Mouse (Mus musculus) hematopoietic stem cell, adult 5-6 weeks (primary cell): ENCODE results near the gene Rhbdf2. TPM values are rescaled to one million over a fixed set of nuclear protein-coding genes. Genes with fewer than 3 reads are reported as not detected.

Experiments
- ATAC-seq, 2 experiments: fragments of 125-278 bp in 1 of 2; replicated peaks in 1 of 2; 2 replicates each; pipeline ENCODE4 v1.8.0; 2016 to 2017; ENCODE audit warnings: inconsistent platforms in 2 of 2, mild to moderate bottlenecking in 2 of 2, moderate number of reproducible peaks in 2 of 2, low read depth in 1 of 2, moderate TSS enrichment in 1 of 2; ENCODE audit not compliant: low FRiP score in 2 of 2, poor library complexity in 2 of 2, severe bottlenecking in 2 of 2, insufficient read depth in 1 of 2, low TSS enrichment in 1 of 2
- total RNA-seq: library from RNA; stranded (forward); fragments of 172-1452, 232-1000 nt; gene quantifications from 2 replicates; pipeline ENCODE4 v1.2.3, GENCODE M21; 2017

Gene Rhbdf2
- total RNA-seq, 1 experiment from 2014 or later: 5.6 TPM

GRCm38 (mm10) chr11:116665289-116665688, 38.5 kb upstream of the Rhbdf2 start:
- no peak for ATAC-seq

DNA sequence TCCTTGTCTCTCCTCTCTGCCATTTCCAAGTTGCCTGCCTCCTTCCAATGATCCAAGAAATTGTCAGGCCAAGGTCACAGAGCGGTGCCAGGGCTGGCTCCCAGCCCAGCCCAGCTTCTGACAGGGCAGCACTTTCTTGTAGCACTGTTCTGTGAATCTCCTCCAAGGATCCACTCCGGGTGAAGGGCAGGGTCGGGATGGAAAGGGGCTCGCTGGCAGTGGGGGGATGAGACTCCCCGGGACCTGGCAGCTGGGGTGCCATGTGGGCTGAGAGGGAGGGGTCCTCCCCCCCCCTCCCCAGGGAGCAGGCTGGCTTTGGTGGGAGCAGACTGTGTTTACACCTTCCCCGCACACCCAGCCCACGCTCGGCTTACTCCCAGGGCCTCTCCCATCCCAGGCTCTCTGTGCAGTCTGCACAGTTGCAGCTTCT, 35.1 kb upstream of the Rhbdf2 start:
- ATAC-seq: no peak

DNA sequence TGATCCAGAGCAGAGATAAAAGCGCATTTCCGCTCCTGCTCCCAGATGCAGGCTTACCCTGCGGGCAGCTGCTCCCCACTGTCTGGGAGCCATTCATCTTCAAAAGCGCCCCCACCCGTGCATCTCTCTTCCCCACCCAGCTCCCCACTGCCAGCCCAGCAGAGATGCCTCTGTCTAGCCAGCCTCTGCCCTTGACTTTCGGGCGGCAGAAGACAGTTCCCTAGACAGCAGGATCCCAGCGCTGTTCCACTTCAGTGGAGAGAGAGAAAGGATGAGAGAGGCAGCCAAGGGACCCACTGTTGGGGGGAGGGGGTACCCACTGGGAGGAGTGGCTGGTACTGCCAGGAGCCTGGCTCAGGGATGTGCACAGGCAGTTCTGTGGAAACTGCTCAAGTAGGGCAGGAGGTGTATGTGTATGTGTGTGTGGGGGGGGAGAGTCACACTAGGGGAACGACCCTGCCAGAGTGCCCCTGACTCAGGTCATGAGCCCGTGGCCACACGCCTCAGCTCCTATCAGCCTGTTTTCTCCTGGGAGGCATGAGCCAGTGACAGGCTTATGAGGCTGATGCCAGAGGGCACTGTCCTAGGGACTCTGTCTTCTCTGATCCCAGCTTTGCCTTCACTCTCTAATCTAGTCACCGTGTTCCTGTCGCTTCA, 34.6 kb upstream of the Rhbdf2 start:
- no peak for ATAC-seq

GRCm38 (mm10) chr11:116660181-116660580, 33.4 kb upstream of the Rhbdf2 start:
- ATAC-seq: no peak

DNA sequence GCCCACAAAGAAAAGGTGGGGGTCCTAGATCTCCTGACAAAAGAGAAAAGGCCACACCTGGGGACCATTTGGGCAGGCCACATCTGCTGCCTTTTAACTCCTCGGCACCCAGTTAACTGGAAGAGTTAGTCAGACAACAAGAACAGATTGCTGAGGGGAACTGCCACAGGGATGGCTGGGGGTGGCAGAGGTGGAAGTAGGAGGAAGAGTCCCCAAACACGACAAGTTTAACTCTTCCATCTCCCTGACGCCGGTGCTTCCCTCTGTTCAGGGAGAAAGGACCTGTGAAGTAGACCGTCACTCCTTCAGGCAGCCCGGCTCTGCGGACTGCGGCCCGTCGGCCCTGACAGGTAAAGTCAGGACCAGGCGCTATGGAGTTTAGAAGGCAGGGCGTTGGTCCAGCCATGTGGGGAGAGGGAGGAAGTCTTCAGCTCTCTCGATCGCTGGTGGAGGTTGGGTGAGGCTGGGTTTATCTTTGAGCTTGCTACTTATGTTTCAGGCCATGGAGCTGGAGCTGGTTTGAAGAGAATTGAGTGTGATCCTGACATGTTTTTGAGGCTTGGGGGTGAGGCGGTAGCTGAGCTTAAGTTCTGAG, 32.3 kb upstream of the Rhbdf2 start:
- no peak for ATAC-seq

- ATAC-seq: no peak
Measured at GRCm38 (mm10) chr11:116658238-116658637, 31.4 kb upstream of the Rhbdf2 start.

DNA sequence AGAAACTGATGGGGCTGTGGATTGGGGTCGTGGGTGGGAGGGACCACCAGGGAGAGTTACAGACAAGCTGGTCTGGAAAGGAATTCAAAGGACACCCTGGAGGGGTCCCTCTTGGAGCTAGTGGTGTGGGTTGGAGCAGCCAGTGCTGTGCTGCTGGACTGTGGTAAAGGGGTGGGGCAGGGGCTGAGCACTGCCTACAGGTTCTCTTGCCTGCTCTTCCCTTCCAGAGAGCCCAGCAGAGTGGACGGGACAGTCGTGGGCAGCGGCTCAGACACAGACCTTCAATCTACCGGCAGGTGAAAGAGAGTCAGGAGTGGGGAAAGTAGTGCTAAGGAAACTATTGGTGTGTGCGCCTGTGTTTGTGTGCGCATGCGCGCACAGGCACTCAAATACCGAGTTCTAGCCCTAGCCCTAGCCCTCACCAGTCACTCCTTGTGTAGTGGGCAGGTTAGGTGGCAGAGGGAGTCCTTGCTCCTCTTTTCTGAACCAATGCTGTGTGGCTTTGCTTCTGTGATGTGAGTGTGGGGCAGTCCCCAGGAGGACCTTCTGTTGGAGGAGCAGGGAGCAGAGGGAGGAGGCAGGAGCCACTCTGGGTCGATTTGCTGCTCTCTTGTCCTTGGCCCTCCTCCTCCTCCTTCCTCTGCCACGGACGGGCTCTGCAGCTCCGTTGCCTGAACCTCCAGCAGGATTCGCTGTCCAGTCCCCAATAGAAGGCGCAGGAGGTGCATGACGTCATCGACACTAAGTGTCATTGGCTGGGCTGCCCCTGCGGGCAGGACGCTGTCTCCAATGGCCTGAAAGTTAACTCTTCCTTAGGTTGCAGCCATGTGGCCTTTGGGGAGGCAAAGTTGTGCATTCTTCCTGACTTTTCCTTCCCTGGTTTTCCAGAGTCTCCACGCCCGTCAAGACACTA, 30.7 kb upstream of the Rhbdf2 start:
- ATAC-seq: peak; percentile 79 to 86

DNA sequence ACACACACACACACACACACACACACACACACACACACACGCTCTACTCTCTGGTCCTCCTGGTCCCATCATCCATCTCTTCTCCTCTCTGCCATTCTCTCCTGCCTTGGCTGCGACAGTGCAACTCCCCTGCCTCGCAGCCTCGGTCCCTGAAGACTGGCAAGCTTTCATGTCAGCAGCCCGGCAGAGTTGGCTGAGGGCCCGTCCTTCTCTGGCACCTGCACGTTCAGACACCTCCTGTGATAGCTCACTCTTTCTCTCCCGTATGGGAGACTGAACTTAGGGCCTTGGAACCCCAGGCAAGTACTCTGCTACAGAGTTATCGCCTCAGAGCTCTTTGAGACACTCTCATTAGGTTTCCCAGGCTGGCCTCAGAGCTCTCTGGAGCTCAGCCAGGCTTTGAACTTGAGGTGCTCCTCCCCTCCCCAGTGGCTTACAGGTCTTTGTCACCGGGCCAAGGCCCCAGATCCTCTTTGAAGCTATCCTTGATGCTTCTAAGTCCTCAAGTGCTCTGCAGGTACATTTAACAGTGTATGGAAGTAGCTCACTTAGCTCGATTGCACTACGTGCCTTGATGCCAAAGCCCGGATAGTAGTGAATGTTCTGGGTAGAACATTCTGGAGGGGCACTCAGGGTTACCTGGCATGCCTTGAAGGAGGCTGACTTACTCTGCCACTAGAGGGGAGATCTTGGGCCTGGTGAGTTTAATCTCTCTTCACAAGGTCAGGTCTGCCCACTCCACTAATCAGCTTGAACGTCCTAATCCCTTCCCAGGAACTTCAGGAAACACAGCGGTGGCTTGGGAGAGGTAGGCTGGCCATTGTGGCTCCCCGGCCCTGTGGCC, 29.8 kb upstream of the Rhbdf2 start:
- ATAC-seq: no peak

DNA sequence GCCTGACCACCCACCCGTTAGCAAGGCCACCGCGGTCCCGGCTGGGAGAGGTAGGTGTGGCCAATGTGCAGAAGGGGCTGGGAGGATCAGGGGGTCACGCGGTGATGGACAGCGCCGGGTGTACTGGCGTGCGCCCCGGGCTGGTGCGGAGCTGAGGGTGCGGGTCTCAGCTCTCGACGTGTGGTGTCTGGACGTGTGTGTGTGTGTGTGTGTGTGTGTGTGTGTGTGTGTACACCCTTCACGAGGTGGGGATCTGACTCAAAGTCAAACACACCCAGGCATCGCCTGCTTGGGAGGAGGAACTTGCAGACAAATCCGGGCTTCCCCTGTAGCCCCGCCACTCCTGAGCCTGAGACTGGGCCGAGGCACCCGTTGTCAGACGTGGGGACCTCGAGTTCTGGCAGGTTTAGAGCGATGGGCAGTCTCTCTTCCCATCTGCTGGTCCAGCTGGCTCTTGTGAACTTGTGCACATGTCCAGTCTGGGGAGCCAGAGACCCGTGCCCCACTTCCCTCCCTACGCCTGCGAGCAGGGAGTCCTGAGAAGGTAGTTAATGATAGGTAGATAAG, 27.5 kb upstream of the Rhbdf2 start, which contains the start of gene Cygb:
Gene Cygb (minus strand): TSS at position 59 of the 567 bp plus-strand sequence.
- ATAC-seq: no peak

- no peak for ATAC-seq
Measured at GRCm38 (mm10) chr11:116653709-116654221, 26.9 kb upstream of the Rhbdf2 start.

DNA sequence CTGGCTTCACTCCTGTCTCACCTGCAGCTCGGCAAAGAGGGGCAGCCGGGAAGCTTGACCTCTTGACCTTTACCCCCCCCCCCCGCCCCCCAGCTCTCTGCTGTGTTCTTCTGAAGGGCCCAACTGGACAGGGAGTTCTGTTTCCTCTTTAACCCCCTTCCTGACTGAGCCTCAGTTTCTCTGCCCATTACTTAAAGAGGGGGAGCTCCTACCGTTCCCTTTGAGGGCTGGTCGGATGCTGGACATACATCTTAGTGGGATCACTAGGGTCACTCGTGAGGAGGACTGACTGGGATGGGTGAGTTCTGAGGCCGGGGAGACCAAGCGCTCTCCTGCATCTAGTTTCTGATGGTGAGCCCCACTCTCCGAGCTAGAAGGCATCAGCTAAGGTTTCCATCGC, 26.4 kb upstream of the Rhbdf2 start, which contains the start of gene Prcd:
Gene Prcd (plus strand): TSS at position 301 of the 400 bp plus-strand sequence.
- no peak for ATAC-seq

GRCm38 (mm10) chr11:116652330-116653098, 25.7 kb upstream of the Rhbdf2 start:
- no peak for ATAC-seq

DNA sequence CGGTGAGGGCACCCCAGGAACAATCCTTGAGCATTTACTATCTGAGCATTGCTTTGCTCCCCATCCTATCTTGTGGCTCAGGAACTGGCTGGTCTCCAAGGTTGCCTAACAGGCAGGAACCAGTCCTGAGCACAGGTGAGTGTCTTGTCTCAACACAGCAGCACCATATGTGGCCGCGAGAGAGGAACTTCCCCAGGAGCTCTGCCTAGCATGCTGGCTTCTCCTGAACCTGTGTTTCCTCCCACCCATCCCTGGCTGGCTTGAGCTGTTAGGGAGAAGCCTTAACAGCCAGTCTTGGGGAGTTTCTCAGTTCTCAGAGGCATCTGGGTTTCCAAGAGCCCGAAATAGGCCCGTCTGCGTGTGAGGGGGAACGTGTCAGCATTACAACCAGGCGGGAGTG, 24.5 kb upstream of the Rhbdf2 start:
- ATAC-seq: no peak

GRCm38 (mm10) chr11:116650811-116651210, 24.0 kb upstream of the Rhbdf2 start:
- no peak for ATAC-seq

GRCm38 (mm10) chr11:116649711-116650337, 23.0 kb upstream of the Rhbdf2 start:
- no peak for ATAC-seq

DNA sequence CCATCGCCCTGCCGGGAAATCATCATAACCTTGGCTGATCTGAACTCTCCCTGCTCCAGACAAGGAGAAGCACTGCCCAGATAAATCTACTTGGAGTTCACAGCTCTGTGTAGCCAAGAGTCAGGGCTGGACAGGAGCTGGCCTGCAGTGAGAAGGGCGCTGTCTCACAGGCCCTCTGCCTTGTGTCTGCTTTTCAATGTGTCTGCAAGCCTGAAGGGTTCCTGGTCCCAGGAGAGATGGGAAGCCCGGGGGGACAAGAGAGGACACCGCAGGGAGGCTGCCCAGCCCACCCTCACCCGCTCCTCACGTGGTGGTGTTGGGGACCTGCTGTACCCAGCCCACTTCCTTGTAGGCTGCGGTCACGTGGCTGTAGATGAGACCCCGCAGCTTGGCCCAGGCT, 22.2 kb upstream of the Rhbdf2 start:
- no peak for ATAC-seq
